Mouse (Mus musculus) C2C12 (cell line): ENCODE data around the gene C330021F23Rik. TPM values are rescaled to one million over a fixed set of nuclear protein-coding genes. Genes with fewer than 3 reads are reported as not detected.

Source experiments
- H3K27me3 ChIP-seq: one replicate; pipeline ENCODE4 v1.6.1; 2011; ENCODE audit not compliant: control insufficient read depth, insufficient read depth, insufficient read length
- H3K36me3 ChIP-seq: one replicate; pipeline ENCODE4 v1.6.1; 2011; ENCODE audit not compliant: control insufficient read depth, insufficient read depth
- H3K4me3 ChIP-seq: one replicate; pipeline ENCODE4 v1.5.1; 2011; ENCODE audit warnings: mild to moderate bottlenecking, control low read depth; ENCODE audit not compliant: poor library complexity, insufficient read depth, severe bottlenecking
- H3K79me2 ChIP-seq: one replicate; pipeline ENCODE4 v1.6.1; 2011; ENCODE audit not compliant: control insufficient read depth, insufficient read depth
- H3K79me3 ChIP-seq: one replicate; pipeline ENCODE4 v1.6.1; 2011; ENCODE audit warnings: low read depth, control low read depth
- H3ac ChIP-seq: one replicate; pipeline ENCODE3; 2011; ENCODE audit warnings: low read depth; ENCODE audit not compliant: control insufficient read depth, insufficient read length
- CEBPB ChIP-seq: IDR thresholded peaks from one replicate; pipeline ENCODE4 v1.6.1; 2011; ENCODE audit warnings: low read depth, mild to moderate bottlenecking, control low read depth, moderate library complexity
- CTCF ChIP-seq: IDR thresholded peaks from one replicate; pipeline ENCODE4 v1.5.1; 2011; ENCODE audit not compliant: control insufficient read depth, insufficient read depth, insufficient read length
- FOSL1 ChIP-seq: IDR thresholded peaks from one replicate; pipeline ENCODE4 v1.8.0; 2011; ENCODE audit warnings: mild to moderate bottlenecking, low read length; ENCODE audit not compliant: poor library complexity, insufficient read depth, severe bottlenecking
- MAX ChIP-seq: IDR thresholded peaks from one replicate; pipeline ENCODE4 v1.6.1; 2011; ENCODE audit warnings: mild to moderate bottlenecking, control low read depth
- MYOD1 ChIP-seq: IDR thresholded peaks from one replicate; pipeline ENCODE4 v1.6.1; 2011; ENCODE audit warnings: low read depth; ENCODE audit not compliant: control insufficient read depth, insufficient read length
- MYOG ChIP-seq: IDR thresholded peaks from one replicate; pipeline ENCODE4 v1.6.1; 2011; ENCODE audit not compliant: control insufficient read depth, insufficient read length; ENCODE audit errors: extremely low read depth
- USF1 ChIP-seq: IDR thresholded peaks from one replicate; pipeline ENCODE4 v1.6.1; 2011; ENCODE audit warnings: low read depth, mild to moderate bottlenecking, control low read depth, moderate library complexity
- long read RNA-seq, 2 experiments: library from polyadenylated mRNA; unstranded; transcript quantifications; one replicate each; pipeline ENCODE4 v2.0.0; 2019 to 2020
- polyA plus RNA-seq: library from polyadenylated mRNA; unstranded; fragments of >200 nt; fragmentation: generic; extraction: Trizol; gene quantifications from one replicate; pipeline ENCODE4 v1.2.1, GENCODE M21; 2012; ENCODE audit warnings: missing spikeins

Gene C330021F23Rik
- polyA plus RNA-seq = not detected
- long read RNA-seq, experiment 1 = 0 reads
- long read RNA-seq, experiment 2 = 0 reads

DNA sequence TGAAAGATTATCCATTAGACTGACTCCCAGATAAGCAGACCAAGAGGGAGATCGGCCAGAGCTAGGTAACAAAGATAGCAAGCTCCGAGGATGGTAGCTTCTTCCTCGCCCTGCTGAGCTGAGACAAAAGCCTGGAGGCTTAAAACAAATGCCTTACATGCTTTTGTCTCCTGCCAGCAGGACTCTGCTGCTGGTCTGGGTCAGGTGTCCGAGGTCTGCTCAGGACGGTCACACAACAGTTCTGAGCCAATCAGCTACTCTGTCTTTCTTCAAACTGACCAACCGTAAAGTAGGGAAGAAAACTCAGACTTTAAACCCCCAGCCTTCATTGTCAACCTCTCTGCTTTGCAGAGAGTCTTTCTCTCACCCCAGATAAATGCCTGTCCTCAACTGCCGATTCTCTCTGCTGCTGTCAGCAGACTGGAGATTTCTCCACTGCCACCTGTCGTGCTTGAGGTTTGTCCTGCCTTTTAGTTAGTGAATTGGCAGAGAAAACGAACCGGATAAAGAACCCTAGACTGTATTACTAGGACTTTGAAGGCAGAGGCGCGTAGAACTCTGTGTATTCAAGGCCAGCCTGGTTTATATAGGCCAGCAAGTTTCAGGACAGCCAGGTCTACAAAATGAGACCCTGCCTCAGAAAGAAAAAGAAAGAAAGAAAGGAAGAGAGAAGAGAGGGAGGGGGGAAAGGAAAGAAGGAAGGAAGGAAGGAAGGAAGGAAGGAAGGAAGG, at the start of gene C330021F23Rik:
TSS of gene C330021F23Rik (plus strand) at position 350 of the 731 bp plus-strand sequence.
- no peak within 1 kb of the TSS for H3K4me3 ChIP-seq
- peaks cover 3% of the 10 kb centered on the region for H3K27me3 ChIP-seq
- no peaks in the 10 kb centered on the region for H3K79me2 ChIP-seq
- no peaks in the 10 kb centered on the region for H3K36me3 ChIP-seq
- no peak for TF ChIP-seq MYOG
- no peak for TF ChIP-seq FOSL1
- no peak for TF ChIP-seq MAX
- no peak for TF ChIP-seq USF1
- TF ChIP-seq CEBPB = no peak
- TF ChIP-seq MYOD1 = no peak
- H3K79me3 ChIP-seq = no peaks in the 10 kb centered on the region
- no peak within 1 kb of the TSS for H3ac ChIP-seq

DNA sequence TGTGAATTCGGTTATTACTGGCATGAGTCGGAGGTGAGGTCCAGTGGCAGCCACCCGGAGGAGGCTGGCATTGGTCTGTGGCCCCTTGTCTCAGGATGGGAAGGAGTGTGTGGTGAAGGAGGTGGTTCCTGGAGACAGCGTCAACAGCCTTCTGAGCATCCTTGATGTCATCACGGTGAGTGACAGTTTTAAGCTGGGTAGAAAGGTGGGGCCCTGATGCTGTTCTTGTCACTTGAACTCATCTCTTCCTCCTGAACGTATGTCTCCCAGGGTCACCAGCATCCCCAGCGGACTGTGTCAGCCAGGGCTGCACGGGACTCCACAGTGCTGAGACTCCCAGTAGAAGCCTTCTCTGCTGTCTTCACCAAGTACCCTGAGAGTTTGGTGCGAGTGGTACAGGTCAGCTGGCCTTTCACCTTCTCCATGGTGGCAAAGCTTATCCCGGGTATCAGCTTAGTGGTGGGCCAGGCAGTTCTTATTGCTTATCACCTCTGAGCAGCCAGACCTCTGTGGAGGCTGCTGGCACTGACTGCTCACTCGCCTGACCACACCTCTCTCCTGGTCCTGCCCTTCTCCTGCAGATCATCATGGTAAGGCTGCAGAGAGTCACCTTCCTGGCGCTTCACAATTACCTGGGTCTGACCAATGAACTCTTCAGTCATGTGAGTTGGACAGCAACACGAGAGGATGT, 45.6 kb upstream of the C330021F23Rik start:
- Histone ChIP-seq H3ac (no peak overlapping the region), H3K36me3 (peaks cover 37% of the 10 kb centered on the region), H3K79me2 (peaks cover 9% of the 10 kb centered on the region), H3K4me3 (no peak overlapping the region), H3K27me3 (no peaks in the 10 kb centered on the region), H3K79me3 (no peaks in the 10 kb centered on the region)
- TF ChIP-seq MYOD1 (no peak), CTCF (no peak), FOSL1 (no peak), USF1 (no peak), MAX (no peak), CEBPB (no peak), MYOG (no peak)

DNA sequence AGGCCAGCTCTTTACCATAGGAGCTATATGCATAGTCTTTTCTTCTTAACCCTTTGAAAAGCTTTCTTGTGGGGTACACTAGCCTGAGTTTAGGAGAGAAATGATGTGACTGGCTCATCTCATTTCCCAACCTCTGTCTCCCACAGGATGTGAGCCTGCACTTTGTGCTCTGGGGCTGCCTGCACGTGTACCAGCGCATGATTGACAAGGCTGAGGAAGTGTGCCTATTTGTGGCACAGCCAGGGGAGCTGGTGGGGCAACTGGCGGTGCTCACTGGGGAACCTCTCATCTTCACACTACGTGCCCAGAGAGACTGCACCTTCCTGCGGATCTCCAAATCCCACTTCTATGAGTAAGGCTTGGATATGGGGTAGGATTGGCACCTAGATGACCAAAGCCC, 37.0 kb upstream of the C330021F23Rik start:
- no peak overlapping the region for H3ac ChIP-seq
- H3K36me3 ChIP-seq = peaks cover 20% of the 10 kb centered on the region
- no peaks in the 10 kb centered on the region for H3K27me3 ChIP-seq
- H3K79me3 ChIP-seq = no peaks in the 10 kb centered on the region
- no peaks in the 10 kb centered on the region for H3K79me2 ChIP-seq
- TF ChIP-seq CTCF (no peak), USF1 (no peak), FOSL1 (no peak), MYOD1 (no peak), CEBPB (no peak), MYOG (no peak), MAX (no peak)
- no peak overlapping the region for H3K4me3 ChIP-seq

DNA sequence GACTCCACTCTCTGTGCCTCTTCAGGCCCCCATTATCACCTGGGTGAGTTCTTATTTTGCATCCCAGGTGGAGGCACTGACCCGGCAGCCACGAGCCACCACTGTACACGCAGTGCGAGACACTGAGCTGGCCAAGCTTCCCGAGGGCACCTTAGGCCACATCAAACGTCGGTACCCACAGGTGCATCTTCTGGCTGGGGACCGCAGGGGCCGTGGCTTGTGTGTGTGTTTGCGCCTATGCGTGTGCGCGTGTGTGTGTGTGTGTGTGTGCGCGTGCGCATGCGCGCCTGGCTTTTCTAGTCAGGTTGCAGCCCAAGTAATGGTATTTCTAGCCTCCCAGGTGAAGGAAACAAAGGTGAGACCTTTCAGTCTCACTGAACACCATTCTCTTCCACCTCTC, 35.9 kb upstream of the C330021F23Rik start:
- Histone ChIP-seq H3K36me3 (peaks cover 13% of the 10 kb centered on the region), H3ac (no peak overlapping the region)

DNA sequence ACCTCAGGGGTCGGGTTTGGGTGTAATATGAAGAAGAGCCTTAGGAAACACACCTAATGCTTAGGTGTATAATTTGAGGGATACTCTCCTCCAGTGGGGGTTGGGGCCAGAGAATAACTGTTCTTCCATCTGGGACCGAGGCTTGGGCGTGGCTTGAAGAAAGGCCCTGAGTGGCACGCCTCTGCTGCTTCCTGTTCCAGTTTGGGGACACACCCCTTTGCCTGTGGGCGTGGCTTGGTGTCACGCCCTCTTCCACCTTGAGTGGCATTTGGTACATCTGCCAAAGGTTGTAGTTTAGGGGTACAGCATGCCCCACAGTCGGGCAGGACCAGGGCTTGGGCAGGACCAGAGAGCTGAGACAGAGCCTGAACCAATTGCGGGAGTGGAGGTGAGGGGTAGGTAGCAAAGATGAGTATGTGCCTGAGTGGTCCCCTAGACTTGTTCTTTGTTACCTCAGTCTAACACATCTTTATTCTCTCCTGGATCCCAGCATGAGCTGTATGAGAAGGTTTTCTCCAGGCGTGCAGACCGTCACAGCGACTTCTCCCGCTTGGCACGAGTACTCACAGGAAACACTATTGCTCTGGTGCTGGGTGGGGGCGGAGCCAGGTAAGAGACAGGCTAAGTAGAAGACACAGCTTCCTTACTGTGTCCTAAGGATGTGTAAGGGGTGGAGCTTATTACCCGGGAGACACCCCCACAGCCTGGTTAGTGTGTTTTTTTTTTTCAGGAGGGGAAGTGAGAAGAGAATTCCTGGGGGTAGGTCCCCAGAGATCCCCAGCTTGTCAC, 31.5 kb upstream of the C330021F23Rik start:
- H3K27me3 ChIP-seq = no peaks in the 10 kb centered on the region
- TF ChIP-seq MYOD1 (no peak), CEBPB (no peak), CTCF (no peak), MYOG (no peak), MAX (no peak), FOSL1 (no peak), USF1 (no peak)
- no peaks in the 10 kb centered on the region for H3K79me2 ChIP-seq
- H3ac ChIP-seq = no peak overlapping the region
- no peak overlapping the region for H3K4me3 ChIP-seq
- H3K36me3 ChIP-seq = peaks cover 22% of the 10 kb centered on the region
- H3K79me3 ChIP-seq = no peaks in the 10 kb centered on the region

More for the DNA sequence above, 35.9 kb upstream of the C330021F23Rik start:
- TF ChIP-seq MYOG (no peak), CTCF (no peak), FOSL1 (no peak), MAX (no peak), CEBPB (no peak), MYOD1 (no peak), USF1 (no peak)
- Histone ChIP-seq H3K79me3 (no peaks in the 10 kb centered on the region), H3K4me3 (no peak overlapping the region), H3K79me2 (no peaks in the 10 kb centered on the region), H3K27me3 (no peaks in the 10 kb centered on the region)
